Mouse (Mus musculus) forebrain, postnatal 0 days (tissue): ENCODE results near the gene Cacfd1. TPM values are rescaled to one million over a fixed set of nuclear protein-coding genes. Genes with fewer than 3 reads are reported as not detected.

Experiments
- ATAC-seq: fragments of 200-750 bp; cut with Nextera tagmentation; 2 replicates; pipeline ENCODE4 v1.8.0; 2017; ENCODE audit warnings: mild to moderate bottlenecking, moderate library complexity
- DNase-seq: peaks from one replicate; pipeline ENCODE4 v3.0.0-alpha.2; 2015
- H3K27ac ChIP-seq: fragments of 300-500 bp; sonication (generic); 2 replicates; pipeline ENCODE4 v1.5.1; 2014; ENCODE audit warnings: low read depth, mild to moderate bottlenecking, antibody characterized with exemption, low read length, moderate library complexity, mixed read lengths
- H3K27me3 ChIP-seq: fragments of 300-500 bp; sonication (generic); 2 replicates; pipeline ENCODE4 v1.6.1; 2014; ENCODE audit warnings: mild to moderate bottlenecking, low read length, mixed read lengths; ENCODE audit not compliant: insufficient read depth
- H3K36me3 ChIP-seq: fragments of 300-500 bp; sonication (generic); 2 replicates; pipeline ENCODE4 v1.6.1; 2014; ENCODE audit warnings: mild to moderate bottlenecking, moderate library complexity; ENCODE audit not compliant: insufficient read depth
- H3K4me1 ChIP-seq: fragments of 300-500 bp; sonication (generic); 2 replicates; pipeline ENCODE4 v1.6.1; 2014; ENCODE audit warnings: antibody characterized with exemption; ENCODE audit not compliant: insufficient read depth
- H3K4me2 ChIP-seq: fragments of 300-500 bp; sonication (generic); 2 replicates; pipeline ENCODE4 v1.6.1; 2014; ENCODE audit warnings: low read depth, mild to moderate bottlenecking, moderate library complexity
- H3K4me3 ChIP-seq: fragments of 300-500 bp; sonication (generic); 2 replicates; pipeline ENCODE4 v1.5.1; 2014; ENCODE audit warnings: low read depth, low read length, mixed read lengths
- H3K9ac ChIP-seq: fragments of 300-500 bp; sonication (generic); 2 replicates; pipeline ENCODE4 v1.6.1; 2014; ENCODE audit warnings: mild to moderate bottlenecking
- H3K9me3 ChIP-seq: fragments of 300-500 bp; sonication (generic); 2 replicates; pipeline ENCODE4 v1.6.1; 2016; ENCODE audit warnings: low read length
- CTCF ChIP-seq: sonication (generic); IDR thresholded peaks from 2 replicates; pipeline ENCODE4 v1.5.1; 2016; ENCODE audit warnings: antibody characterized with exemption, control low read depth, low read depth
- WGBS: fragments of 180-500 bp; shearing (Covaris S2); extraction: QIAGEN DNeasy Blood & Tissue Kit; methylation state at CpG from one replicate; pipeline ENCODE4 v1.1.7; 2014; 5-methylcytosine and 5-hydroxymethylcytosine counted together
- polyA plus RNA-seq: library from polyadenylated mRNA; unstranded; fragments of >200 nt; fragmentation: Nextera tagmentation; extraction: Ambion mirVana; gene quantifications from 2 replicates; pipeline ENCODE4 v1.2.1, GENCODE M21; 2015
- total RNA-seq: library from RNA; depleted of rRNA; stranded (reverse); fragments of >200 nt; gene quantifications from 2 replicates; pipeline ENCODE4 v1.2.3, GENCODE M21; 2014

Gene Cacfd1
- total and polyA plus RNA-seq, 2 experiments from 2014 or later: 48.5 to 96.3 TPM

DNA sequence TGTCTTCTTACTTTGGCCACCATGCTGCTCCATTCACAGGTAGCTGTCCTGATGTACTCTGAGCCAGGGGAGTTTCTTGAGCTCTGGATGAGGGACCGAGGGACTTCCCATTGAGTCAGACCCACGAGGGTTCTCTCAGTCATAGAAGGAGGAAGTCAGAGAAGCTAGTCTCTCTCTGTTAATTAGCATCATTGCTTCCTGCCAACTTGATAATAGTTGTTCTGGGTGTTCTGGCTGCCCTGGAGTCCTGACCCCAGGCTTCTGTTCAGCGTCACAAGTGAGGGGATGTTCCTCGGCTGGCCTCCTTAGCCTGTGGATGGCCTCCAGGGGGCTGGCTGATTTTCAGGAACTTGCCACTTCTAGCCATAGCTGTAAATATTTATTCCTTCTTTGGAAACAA lies 35.8 kb upstream of the Cacfd1 start:
- ATAC-seq: no peak
- Histone ChIP-seq H3K27me3 (no peaks in the 10 kb centered on the region), H3K36me3 (no peaks in the 10 kb centered on the region), H3K4me1 (no peaks in the 10 kb centered on the region), H3K9ac (no peak overlapping the region), H3K4me2 (no peak overlapping the region), H3K4me3 (no peak overlapping the region), H3K27ac (no peak overlapping the region), H3K9me3 (no peaks in the 10 kb centered on the region)
- no peak for DNase-seq
- WGBS: 70% methylated on average over 4 of the region's 4 CpGs
- no peak for TF ChIP-seq CTCF

DNA sequence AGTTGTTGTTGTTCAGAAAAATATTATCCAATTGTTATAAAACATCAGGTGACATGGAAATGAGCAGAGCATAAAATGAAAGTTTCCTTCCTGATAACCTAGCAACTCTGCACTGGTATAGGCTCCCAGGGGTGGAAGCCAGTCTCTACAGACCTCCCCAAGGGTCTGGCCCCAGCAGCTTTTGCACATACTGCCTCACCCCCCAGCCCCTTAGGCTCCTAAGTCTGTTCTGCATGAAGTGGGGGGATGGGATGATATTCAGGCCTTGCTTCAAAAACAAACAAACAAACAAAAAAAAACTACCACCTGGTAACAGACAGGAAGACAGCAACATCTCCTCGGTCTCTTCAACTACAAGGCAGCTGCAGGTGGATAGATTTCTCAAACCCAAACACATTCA lies 29.4 kb upstream of the Cacfd1 start:
- ATAC-seq: no peak
- Histone ChIP-seq H3K9me3 (no peaks in the 10 kb centered on the region), H3K27me3 (no peaks in the 10 kb centered on the region), H3K27ac (no peak overlapping the region), H3K4me2 (no peak overlapping the region), H3K36me3 (no peaks in the 10 kb centered on the region), H3K9ac (no peak overlapping the region), H3K4me3 (no peak overlapping the region), H3K4me1 (no peaks in the 10 kb centered on the region)
- 96% methylated on average over 1 of the region's 1 CpGs for WGBS
- TF ChIP-seq CTCF: no peak
- DNase-seq: no peak

DNA sequence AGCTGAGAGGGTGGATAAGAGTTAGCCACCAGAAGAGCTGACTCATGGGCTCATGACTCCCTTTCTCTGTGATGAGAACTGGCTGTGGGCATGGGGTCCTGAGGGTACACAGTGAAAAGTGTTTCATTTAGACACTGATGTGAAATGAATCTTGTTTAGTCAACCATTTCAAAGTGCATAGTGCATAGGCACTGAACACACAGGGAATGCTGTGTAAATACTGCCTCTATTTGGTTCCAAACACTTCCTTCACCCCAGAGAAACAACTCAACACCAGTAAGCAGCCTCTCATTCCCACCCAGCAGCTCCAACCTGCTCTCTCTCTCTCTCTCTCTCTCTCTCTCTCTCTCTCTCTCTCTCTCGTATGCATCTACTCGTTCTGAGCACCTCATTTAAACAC lies 25.5 kb upstream of the Cacfd1 start:
- no peak overlapping the region for H3K4me2 ChIP-seq
- H3K9me3 ChIP-seq: no peaks in the 10 kb centered on the region
- H3K4me1 ChIP-seq: no peaks in the 10 kb centered on the region
- no peaks in the 10 kb centered on the region for H3K36me3 ChIP-seq
- DNase-seq (no peak), ATAC-seq (no peak)
- H3K9ac ChIP-seq: no peak overlapping the region
- H3K27me3 ChIP-seq: no peaks in the 10 kb centered on the region
- TF ChIP-seq CTCF: no peak
- H3K27ac ChIP-seq: no peak overlapping the region
- 79% methylated on average over 2 of the region's 2 CpGs for WGBS
- H3K4me3 ChIP-seq: no peak overlapping the region

DNA sequence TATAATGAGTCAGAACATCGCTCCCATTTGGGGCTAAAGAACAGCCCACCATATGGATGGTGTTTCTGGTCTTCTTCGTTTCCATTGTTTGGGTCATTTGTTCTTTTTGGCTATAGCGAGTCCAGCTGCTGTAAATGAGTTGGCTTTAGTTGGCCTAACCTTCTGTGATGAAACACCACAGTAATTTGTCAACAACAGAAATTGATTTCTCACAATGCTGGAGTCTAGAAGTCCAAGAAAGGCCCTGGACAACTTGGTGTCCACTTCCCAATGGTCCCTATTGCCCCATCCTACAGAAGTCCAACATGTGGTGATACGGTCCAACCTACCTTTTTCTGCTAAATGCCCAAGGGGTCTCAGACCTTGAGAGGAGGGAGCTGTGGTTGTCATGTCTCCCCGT lies 25.1 kb upstream of the Cacfd1 start:
- Histone ChIP-seq H3K9me3 (no peaks in the 10 kb centered on the region), H3K4me1 (no peaks in the 10 kb centered on the region), H3K27me3 (no peaks in the 10 kb centered on the region), H3K4me3 (no peak overlapping the region), H3K36me3 (no peaks in the 10 kb centered on the region), H3K9ac (no peak overlapping the region), H3K4me2 (no peak overlapping the region), H3K27ac (no peak overlapping the region)
- no peak for TF ChIP-seq CTCF
- 86% methylated on average over 5 of the region's 5 CpGs for WGBS
- ATAC-seq (no peak), DNase-seq (no peak)

DNA sequence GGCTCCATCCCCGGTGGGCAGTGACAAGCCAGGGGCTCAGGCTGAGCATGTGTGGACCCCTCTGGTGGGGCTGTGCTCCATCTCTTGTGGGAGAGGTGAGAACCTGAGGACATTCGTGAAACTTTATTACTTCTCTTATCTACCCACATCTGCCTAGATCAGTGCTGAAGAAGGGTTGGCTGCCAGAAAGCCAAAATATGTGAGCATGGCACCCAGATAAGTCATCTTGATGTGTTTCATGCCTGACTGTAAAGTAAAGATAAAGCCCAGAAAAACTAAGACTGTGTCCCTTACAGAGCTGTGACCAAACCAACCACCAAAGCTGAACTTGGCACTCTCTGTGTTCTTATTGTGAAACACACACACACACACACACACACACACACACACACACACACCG lies 15.8 kb upstream of the Cacfd1 start:
- WGBS: 75% methylated on average over 3 of the region's 3 CpGs
- no peak for TF ChIP-seq CTCF
- H3K4me3 ChIP-seq: no peak overlapping the region
- no peak overlapping the region for H3K27ac ChIP-seq
- no peaks in the 10 kb centered on the region for H3K27me3 ChIP-seq
- no peaks in the 10 kb centered on the region for H3K4me1 ChIP-seq
- H3K9me3 ChIP-seq: no peaks in the 10 kb centered on the region
- H3K4me2 ChIP-seq: no peak overlapping the region
- H3K9ac ChIP-seq: no peak overlapping the region
- no peak for ATAC-seq
- no peaks in the 10 kb centered on the region for H3K36me3 ChIP-seq
- no peak for DNase-seq

DNA sequence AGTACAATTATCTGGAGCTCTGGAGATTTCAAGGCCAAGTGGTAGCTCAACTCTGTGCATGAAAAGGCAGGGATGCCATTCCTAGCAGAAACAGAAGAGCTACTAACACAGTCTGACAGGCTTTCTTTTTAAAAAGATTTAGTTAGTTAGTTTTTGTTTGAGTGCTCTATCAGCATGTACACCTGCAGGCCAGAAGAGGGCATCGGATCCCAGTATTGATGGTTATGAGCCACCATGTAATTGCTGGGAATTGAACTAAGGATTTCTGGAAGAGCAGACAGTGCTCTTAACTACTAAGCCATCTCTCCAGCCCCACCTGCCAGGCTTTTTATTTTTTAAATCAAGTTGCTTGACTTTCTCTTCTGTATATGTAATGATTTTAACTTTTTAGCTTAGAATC lies 12.2 kb upstream of the Cacfd1 start:
- Histone ChIP-seq H3K36me3 (no peaks in the 10 kb centered on the region), H3K9me3 (no peaks in the 10 kb centered on the region), H3K4me1 (no peaks in the 10 kb centered on the region), H3K27me3 (no peaks in the 10 kb centered on the region), H3K9ac (no peak overlapping the region), H3K4me2 (no peak overlapping the region), H3K4me3 (no peak overlapping the region), H3K27ac (no peak overlapping the region)
- 68% methylated on average over 1 of the region's 1 CpGs for WGBS
- TF ChIP-seq CTCF: no peak
- DNase-seq (no peak), ATAC-seq (no peak)

DNA sequence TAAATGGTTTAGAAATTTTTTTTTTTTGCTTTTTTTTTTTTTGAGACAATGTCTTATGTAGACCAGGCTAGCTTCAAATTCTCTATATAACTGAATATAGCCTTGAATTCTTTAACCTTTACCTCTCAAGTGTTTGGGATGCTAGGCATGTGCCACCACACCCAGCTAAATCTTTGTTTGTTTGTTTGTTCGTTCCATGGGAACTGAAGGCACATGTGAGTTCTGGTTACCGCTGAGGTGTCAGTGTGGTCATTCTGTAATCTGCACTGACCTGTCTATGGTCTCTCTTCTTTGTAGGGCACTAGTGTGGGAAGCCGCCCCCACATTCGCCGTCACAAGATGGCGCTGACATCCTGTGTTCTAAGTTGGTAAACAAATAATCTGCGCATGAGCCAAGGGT lies 11.7 kb upstream of the Cacfd1 start:
- no peaks in the 10 kb centered on the region for H3K9me3 ChIP-seq
- no peak overlapping the region for H3K9ac ChIP-seq
- 98% methylated on average over 6 of the region's 7 CpGs for WGBS
- H3K4me2 ChIP-seq: no peak overlapping the region
- H3K4me3 ChIP-seq: no peak overlapping the region
- DNase-seq: no peak
- no peak for ATAC-seq
- no peak for TF ChIP-seq CTCF
- H3K36me3 ChIP-seq: no peaks in the 10 kb centered on the region
- no peak overlapping the region for H3K27ac ChIP-seq
- no peaks in the 10 kb centered on the region for H3K4me1 ChIP-seq
- H3K27me3 ChIP-seq: no peaks in the 10 kb centered on the region

DNA sequence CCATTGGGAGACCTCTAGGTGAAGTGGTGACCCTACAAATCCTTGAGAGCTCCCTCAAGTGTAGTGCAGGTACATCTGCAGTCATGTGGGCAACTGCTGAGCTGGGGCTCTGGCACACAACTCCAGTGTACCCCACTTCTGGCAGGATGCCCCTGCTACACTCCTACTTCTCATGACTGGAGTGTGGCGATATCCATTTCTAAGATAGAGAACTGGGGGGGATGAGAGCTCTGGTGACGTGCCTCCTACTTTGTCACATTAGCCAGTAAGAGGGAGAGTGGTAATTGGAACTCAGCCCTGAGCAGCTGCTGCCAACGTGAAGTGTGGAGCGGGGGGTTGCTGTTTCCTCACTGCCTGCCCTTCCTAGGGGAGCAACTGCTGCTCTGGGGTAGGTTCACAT lies 3.5 kb upstream of the Cacfd1 start:
- peaks cover 15% of the 10 kb centered on the region for H3K4me1 ChIP-seq
- TF ChIP-seq CTCF: no peak
- WGBS: 50% methylated on average over 4 of the region's 4 CpGs
- no peak overlapping the region for H3K4me2 ChIP-seq
- DNase-seq: no peak
- H3K4me3 ChIP-seq: no peak overlapping the region
- H3K9ac ChIP-seq: no peak overlapping the region
- no peaks in the 10 kb centered on the region for H3K9me3 ChIP-seq
- H3K27me3 ChIP-seq: no peaks in the 10 kb centered on the region
- no peak for ATAC-seq
- H3K36me3 ChIP-seq: no peaks in the 10 kb centered on the region
- H3K27ac ChIP-seq: no peak overlapping the region
